Mouse (Mus musculus) natural killer cell, adult 2 months (primary cell): ENCODE data around the gene Iltifb.
"Not testable (repeated sequence)": the region's sequence is repeated elsewhere in the genome, so short reads cannot be mapped to it uniquely, and the experiment has no call there.

ENCODE experiments used
- DNase-seq, 2 experiments: peaks; one replicate each; pipeline ENCODE4 v3.0.0; 2022; ENCODE audit warnings: low spot score in 2 of 2

The Iltifb gene

DNA sequence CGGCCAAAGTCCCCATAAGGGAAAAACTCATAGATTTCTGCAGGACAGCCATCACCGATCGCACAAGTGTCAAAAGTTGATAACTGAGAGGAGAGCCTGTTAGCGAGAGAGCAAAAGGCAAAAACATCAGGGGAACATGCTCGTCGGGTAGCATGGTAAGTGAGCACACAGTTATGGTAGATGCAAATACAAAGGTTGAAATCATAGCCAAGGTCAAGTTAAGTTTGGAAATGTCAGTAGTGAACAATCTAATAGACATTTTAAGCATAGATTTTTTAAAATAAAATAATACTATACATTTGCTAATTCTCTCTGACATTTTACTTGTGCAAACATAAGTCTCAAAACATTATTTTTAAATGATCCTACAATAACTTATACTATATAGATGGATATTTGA, at the start of gene Iltifb:
Iltifb (minus strand) TSS at position 101 of the 400 bp plus-strand sequence.
- no peak for DNase-seq

DNA sequence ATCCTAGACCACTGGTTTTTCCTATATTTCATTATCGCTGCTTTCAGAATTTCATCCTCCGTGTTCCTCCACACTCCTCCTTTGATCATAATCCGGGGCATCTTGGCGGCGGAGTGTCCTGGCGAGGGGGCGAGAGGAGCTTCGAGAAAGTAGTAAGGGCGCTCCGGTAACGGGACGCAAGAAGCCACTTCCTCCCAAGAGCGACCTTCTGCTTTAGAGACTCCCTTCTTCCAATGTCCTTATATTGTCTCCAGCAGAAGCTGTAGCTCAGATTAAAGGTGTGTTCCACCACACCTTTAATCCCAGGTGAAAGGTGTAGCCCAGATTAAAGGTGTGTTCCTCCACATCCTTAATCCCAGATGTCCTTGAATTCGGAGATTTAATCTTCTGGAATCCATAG, 48.3 kb upstream of the Iltifb start, which contains the start of gene Gm9046:
Gm9046 (minus strand) TSS at position 101 of the 400 bp plus-strand sequence.
- DNase-seq: not testable (repeated sequence)

GRCm38 (mm10) chr10:118337731-118338130, 42.9 kb upstream of the Iltifb start, which contains the start of gene Gm9045:
Gene Gm9045, minus strand, starts transcription at chr10:118337831.
- not testable (repeated sequence) for DNase-seq

DNA sequence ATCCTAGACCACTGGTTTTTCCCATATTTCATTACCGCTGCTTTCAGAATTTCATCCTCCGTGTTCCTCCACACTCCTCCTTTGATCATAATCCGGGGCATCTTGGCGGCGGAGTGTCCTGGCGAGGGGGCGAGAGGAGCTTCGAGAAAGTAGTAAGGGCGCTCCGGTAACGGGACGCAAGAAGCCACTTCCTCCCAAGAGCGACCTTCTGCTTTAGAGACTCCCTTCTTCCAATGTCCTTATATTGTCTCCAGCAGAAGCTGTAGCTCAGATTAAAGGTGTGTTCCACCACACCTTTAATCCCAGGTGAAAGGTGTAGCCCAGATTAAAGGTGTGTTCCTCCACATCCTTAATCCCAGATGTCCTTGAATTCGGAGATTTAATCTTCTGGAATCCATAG, 37.5 kb upstream of the Iltifb start, which contains the start of gene Gm9044:
Gm9044 (minus strand) TSS at position 101 of the 400 bp plus-strand sequence.
- not testable (repeated sequence) for DNase-seq

DNA sequence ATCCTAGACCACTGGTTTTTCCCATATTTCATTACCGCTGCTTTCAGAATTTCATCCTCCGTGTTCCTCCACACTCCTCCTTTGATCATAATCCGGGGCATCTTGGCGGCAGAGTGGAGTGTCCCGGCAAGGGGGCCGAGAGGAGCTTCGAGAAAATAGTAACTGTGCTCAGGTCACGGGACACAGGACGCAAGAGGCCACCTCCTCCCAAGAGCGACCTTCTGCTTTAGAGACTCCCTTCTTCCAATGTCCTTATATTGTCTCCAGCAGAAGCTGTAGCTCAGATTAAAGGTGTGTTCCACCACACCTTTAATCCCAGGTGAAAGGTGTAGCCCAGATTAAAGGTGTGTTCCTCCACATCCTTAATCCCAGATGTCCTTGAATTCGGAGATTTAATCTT, 32.0 kb upstream of the Iltifb start, which contains the start of gene Gm9040:
Gm9040 (minus strand) TSS at position 101 of the 400 bp plus-strand sequence.
- not testable (repeated sequence) for DNase-seq

DNA sequence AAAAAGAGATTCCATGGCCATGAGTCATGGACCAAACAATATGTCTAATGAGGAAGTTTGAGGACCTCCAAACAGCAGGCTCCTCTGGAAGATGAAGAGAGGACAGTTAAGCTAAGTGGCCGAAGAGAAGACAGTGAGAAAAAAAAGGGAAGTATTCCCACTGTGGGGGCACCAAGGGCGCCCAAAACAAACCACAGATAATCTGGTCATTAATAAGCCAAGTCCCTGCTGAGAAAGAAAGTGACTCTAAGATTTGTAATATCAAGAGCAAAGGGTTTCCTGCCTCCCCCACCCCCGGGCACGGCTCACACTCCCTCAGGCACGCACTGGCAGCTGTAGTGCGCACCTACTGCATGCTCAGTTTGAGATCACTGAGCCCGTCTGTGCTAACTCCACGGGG, 24.2 kb upstream of the Iltifb start:
- no peak for DNase-seq

DNA sequence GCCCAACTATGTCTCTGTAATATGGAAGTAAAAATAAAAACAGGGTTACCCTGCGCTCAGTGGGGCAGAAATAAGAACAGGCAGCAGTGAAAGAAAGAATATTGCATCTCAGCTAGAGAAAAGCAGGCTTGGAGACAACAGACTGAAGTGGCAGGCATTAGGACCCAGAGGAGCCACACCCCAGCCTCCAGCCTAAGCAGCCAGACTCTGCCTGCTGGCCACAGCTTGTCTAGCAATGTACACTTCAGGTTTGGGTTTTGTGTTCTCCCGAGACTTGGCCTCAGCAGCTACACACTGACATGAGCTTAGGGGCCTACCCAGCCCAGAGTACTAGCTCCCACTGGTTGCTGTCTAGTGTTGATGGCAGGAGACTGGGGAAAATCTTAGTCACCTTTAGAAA, 7.3 kb upstream of the Iltifb start:
- DNase-seq: not testable (repeated sequence)

GRCm38 (mm10) chr10:118283016-118283415, 11.8 kb downstream of the Iltifb start:
- DNase-seq: not testable (repeated sequence)

GRCm38 (mm10) chr10:118282565-118282964, 12.3 kb downstream of the Iltifb start:
- not testable (repeated sequence) for DNase-seq

- not testable (repeated sequence) for DNase-seq
Observed at GRCm38 (mm10) chr10:118278069-118278468, 16.8 kb downstream of the Iltifb start.

DNA sequence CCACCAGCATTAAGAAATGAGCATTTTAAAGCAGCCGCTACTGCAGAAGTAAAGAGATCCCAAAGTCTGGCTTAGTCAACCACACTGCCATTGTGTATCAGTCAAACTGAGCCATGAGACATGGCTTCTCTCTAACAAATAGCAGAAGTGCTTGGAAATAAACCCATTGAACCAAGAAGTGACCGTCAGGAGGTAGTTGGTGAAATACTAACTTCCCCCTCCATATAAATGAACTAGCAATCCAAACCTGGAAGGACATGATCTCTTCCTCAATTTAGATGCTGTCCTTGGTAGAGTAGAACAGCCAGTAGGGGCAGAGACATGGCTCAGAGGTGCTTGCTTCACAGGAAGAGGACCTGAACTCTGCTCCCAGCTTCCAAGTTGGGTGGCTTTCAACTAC, 23.4 kb downstream of the Iltifb start:
- not testable (repeated sequence) for DNase-seq

DNA sequence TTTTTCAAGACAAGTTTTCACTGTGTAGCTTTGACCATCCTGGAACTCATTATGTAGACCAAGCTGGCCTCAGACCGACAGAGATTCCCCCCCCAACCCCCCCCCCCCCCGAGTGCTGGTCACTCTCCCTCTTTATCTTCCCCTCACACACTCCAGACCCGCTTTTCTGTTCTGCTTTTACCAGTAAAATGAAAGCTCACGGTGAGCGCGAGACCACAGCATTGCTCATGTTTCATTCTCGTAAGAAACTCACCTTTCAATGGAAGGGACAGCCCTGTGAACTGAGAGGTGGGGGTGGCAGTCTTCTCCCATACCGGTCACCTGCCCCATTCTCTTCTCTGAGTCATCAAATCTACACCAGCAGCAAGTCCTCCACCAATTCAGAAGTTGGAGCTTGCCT, 26.0 kb downstream of the Iltifb start:
- not testable (repeated sequence) for DNase-seq

DNA sequence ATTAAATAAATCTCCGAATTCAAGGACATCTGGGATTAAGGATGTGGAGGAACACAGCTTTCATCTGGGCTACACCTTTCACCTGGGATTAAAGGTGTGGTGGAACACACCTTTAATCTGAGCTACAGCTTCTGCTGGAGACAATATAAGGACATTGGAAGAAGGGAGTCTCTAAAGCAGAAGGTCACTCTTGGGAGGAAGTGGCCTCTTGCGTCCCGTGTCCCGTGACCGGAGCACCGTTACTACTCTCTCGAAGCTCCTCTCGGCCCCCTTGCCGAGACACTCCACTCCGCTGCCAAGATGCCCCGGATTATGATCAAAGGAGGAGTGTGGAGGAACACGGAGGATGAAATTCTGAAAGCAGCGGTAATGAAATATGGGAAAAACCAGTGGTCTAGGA, 36.5 kb downstream of the Iltifb start, which contains the start of gene Gm32802:
Gm32802 (plus strand) TSS at position 301 of the 400 bp plus-strand sequence.
- not testable (repeated sequence) for DNase-seq

DNA sequence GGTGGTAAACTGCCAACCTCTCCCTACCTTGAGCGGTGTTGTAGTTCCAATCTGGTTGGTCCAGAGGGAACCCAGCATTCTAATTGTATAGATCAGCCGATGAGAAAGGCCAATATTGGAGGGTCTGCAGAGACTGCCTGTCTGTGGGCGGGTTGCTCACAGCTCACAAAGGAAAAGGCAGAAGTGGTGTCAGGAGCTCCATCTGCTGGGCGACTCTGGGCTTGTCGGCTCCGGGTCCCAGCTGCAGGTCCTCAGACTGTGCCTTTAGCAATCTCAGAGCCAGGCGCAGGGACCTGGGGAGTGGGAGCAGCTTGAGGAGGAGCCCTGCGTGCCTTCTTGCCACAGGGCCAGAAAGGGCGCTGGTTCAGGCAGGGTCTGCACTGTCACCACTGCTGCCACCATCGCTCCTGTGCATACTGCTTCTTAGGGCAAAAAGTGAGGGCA, 44.0 kb downstream of the Iltifb start:
- no peak for DNase-seq

DNA sequence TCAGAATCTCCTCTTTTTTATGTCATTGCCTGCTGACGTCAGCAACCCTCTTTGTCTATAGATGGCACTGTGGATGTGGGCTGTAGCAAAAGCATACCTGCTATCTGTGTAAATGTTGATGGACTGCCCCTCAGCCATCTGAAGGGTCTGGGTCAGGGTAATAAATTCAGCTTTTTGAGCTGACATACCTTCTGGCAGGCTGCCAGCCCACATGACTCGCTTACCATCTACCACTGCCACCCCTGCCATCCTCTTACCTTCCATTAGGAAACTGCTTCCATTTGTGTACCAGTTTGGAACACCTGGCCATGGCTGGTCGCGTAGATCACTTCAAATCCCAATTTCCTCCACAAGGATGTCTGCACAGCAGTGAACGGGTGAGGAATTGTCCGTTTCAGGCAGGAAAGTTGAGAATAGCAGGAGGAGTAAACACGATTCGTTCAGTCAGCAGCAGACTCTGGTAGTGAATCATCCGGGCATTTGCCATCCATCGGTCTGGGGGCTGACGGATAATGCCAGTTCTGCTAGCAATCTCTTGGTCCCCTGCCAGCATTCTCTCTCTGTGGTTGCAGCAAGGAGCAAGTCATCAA, 45.7 kb downstream of the Iltifb start:
- DNase-seq: not testable (repeated sequence)

GRCm38 (mm10) chr10:118240680-118241079, 54.2 kb downstream of the Iltifb start, which contains the start of gene Gm32717:
Gene Gm32717, minus strand, starts transcription at chr10:118240780.
- DNase-seq: not testable (repeated sequence)
